ENCODE assay signal across 8 mouse cellular contexts in genomic region chr17:86444578-86445419, GRCm38 (mm10).
A peak's percentile ranks its signal among the peaks of the same experiment; 100 is the strongest.
DNase-seq lines count a peak whose midpoint lies in the region; ATAC-seq and TF ChIP-seq lines count a peak whose summit lies in the region.

No protein-coding gene starts in this region.

- H3K79me2 ChIP-seq in CH12.LX (replicated peaks; ENCODE audit: control insufficient read depth, extremely low read depth, insufficient read depth, poor library complexity, severe bottlenecking), result peaks cover 4% of the 10 kb centered on the region; the same call in 1 of the 2 replicates

- H3K27me3 ChIP-seq in CH12.LX (replicated peaks), result no peaks in the 10 kb centered on the region
- no peaks in the 10 kb centered on the region for H3K27me3 ChIP-seq in forebrain, embryonic 13.5 days
- H3K27me3 ChIP-seq in liver, postnatal 0 days (ENCODE audit: insufficient read depth, low read length), result no peaks in the 10 kb centered on the region
- H3K27me3 ChIP-seq in neural tube, embryonic 14.5 days (ENCODE audit: control insufficient read depth, insufficient read depth, low read length), result no peaks in the 10 kb centered on the region

- H3K27ac ChIP-seq in CH12.LX (ENCODE audit: insufficient read depth, low read depth), result peak overlapping the region; percentile 92
- H3K27ac ChIP-seq in forebrain, embryonic 13.5 days, result no peak overlapping the region
- peak overlapping the region; percentile 70 for H3K27ac ChIP-seq in liver, postnatal 0 days (ENCODE audit: low read depth)
- H3K27ac ChIP-seq in neural tube, embryonic 14.5 days (ENCODE audit: low read depth, low read length), result peak overlapping the region; percentile 44; the same call in 1 of the 2 replicates

- ATAC-seq in forebrain, embryonic 13.5 days, result peak; percentile 89
- peak; percentile 98 for ATAC-seq in liver, postnatal 0 days
- peak; percentile 88 for ATAC-seq in neural tube, embryonic 14.5 days (ENCODE audit: low read depth)

- peak; percentile 64 to 96 for TF ChIP-seq CTCF in CH12.LX (conservative IDR thresholded peaks at IDR 0.05 in 1 of 2, IDR thresholded peaks at IDR 0.05 in 1 of 2; ENCODE audit: low read depth in 2 of 2, low read length in 2 of 2)
- peak; percentile 95 for TF ChIP-seq CTCF in liver, postnatal 0 days (IDR thresholded peaks at IDR 0.05; ENCODE audit: low read depth)

- peak; percentile 98 for DNase-seq in CH12.LX (ENCODE audit: extremely low read depth)
- DNase-seq in c-Kit-positive CD71-positive TER-119-negative erythroid progenitor cells, embryonic 14.5 days (ENCODE audit: low read depth), result peak; percentile 75
- peak; percentile 96 to 98 for DNase-seq in heart, postnatal 10 days
- DNase-seq in large intestine, adult 2 months (ENCODE audit: low read depth, low spot score), result peak; percentile 99
- peak; percentile 91 for DNase-seq in liver, postnatal 0 days
- DNase-seq in testis, postnatal 10 days (ENCODE audit: low spot score), result peak; percentile 95

- H3K36me3 ChIP-seq in CH12.LX (replicated peaks in 1 of 2; ENCODE audit: control insufficient read depth in 1 of 2, insufficient read depth in 1 of 2, low read length in 1 of 2), result peaks cover 0 to 5% of the 10 kb centered on the region in 2 experiments
- no peaks in the 10 kb centered on the region for H3K36me3 ChIP-seq in forebrain, embryonic 13.5 days (ENCODE audit: poor library complexity, severe bottlenecking)
- no peaks in the 10 kb centered on the region for H3K36me3 ChIP-seq in liver, postnatal 0 days (replicated peaks; ENCODE audit: insufficient read depth, low read length)
- H3K36me3 ChIP-seq in neural tube, embryonic 14.5 days (ENCODE audit: control insufficient read depth, insufficient read depth, low read length), result no peaks in the 10 kb centered on the region

- peak overlapping the region in 2 of 3 experiments; percentile 1 to 30 for H3K4me3 ChIP-seq in CH12.LX (replicated peaks in 1 of 3; ENCODE audit: low read depth in 2 of 3, low read length in 2 of 3, poor library complexity in 1 of 3)
- H3K4me3 ChIP-seq in forebrain, embryonic 13.5 days, result no peak overlapping the region
- no peak overlapping the region for H3K4me3 ChIP-seq in liver, postnatal 0 days (ENCODE audit: low read depth, low read length)
- no peak overlapping the region for H3K4me3 ChIP-seq in neural tube, embryonic 14.5 days (ENCODE audit: low read depth, low read length)

- peaks cover 27 to 48% of the 10 kb centered on the region in 2 experiments for H3K4me1 ChIP-seq in CH12.LX (ENCODE audit: control insufficient read depth in 1 of 2, insufficient read depth in 2 of 2)
- peaks cover 10% of the 10 kb centered on the region for H3K4me1 ChIP-seq in forebrain, embryonic 13.5 days
- peaks cover 12% of the 10 kb centered on the region; the same call in 1 of the 2 replicates for H3K4me1 ChIP-seq in liver, postnatal 0 days (ENCODE audit: insufficient read depth)
- peaks cover 9% of the 10 kb centered on the region; the same call in 1 of the 2 replicates for H3K4me1 ChIP-seq in neural tube, embryonic 14.5 days (ENCODE audit: control insufficient read depth, insufficient read depth, low read length)

- 37% methylated on average over 15 of the region's 15 CpGs for WGBS in forebrain, embryonic 13.5 days
- WGBS in large intestine, adult 2 months, result 19% methylated on average over 15 of the region's 15 CpGs
- 35% methylated on average over 15 of the region's 15 CpGs for WGBS in liver, postnatal 0 days (ENCODE audit: insufficient replicate concordance)
- WGBS in neural tube, embryonic 14.5 days, result 34% methylated on average over 15 of the region's 15 CpGs

- in situ Hi-C loops in CH12.LX (cut with MboI; ENCODE audit: low pct_ligation_motif_present, low pct_unique_long_range_greater_than_20kb, low sequenced_read_pairs), result loop anchor here (10.0 to 25.0 kb wide), 2 partner anchors 280 to 557 kb away; partner anchors contain the start of gene Prkce

- peak; percentile 95 for TF ChIP-seq RAD21 in CH12.LX (IDR thresholded peaks at IDR 0.05; ENCODE audit: low read depth, low read length)

- peak; percentile 54 for TF ChIP-seq EP300 in CH12.LX (IDR thresholded peaks at IDR 0.05; ENCODE audit: low read length)
- TF ChIP-seq EP300 in liver, postnatal 0 days (IDR thresholded peaks at IDR 0.05; ENCODE audit: low read depth), result peak; percentile 49; the same call in 1 of the 2 replicates

- peak; percentile 33 for TF ChIP-seq POLR2A in CH12.LX (IDR thresholded peaks at IDR 0.05; ENCODE audit: low read depth, low read length)

- H3K9me3 ChIP-seq in CH12.LX (replicated peaks; ENCODE audit: low read length), result peaks cover 7% of the 10 kb centered on the region
- peaks cover 4% of the 10 kb centered on the region; the same call in 1 of the 2 replicates for H3K9me3 ChIP-seq in forebrain, embryonic 13.5 days (replicated peaks)
- H3K9me3 ChIP-seq in liver, postnatal 0 days (ENCODE audit: low read length), result no peaks in the 10 kb centered on the region
- no peaks in the 10 kb centered on the region; the same call in 1 of the 2 replicates for H3K9me3 ChIP-seq in neural tube, embryonic 14.5 days (ENCODE audit: control insufficient read depth, low read length)

- intact Hi-C loops in heart, postnatal 10 days (cut with DNase I), result loop anchor here (1.0 to 5.0 kb wide), 2 partner anchors 142 to 282 kb away; no protein-coding TSS in a partner anchor

- H3K4me2 ChIP-seq in CH12.LX (ENCODE audit: insufficient read depth, low read depth, poor library complexity, severe bottlenecking), result peak overlapping the region; percentile 60
- H3K4me2 ChIP-seq in forebrain, embryonic 13.5 days, result peak overlapping the region; percentile 39
- peak overlapping the region; percentile 46; the same call in 1 of the 2 replicates for H3K4me2 ChIP-seq in liver, postnatal 0 days (ENCODE audit: low read depth, low read length)
- peak overlapping the region; percentile 12 for H3K4me2 ChIP-seq in neural tube, embryonic 14.5 days (ENCODE audit: low read depth, low read length)

- peak overlapping the region; percentile 26 for H3K9ac ChIP-seq in CH12.LX (ENCODE audit: insufficient read depth, low read depth)
- peak overlapping the region; percentile 41 for H3K9ac ChIP-seq in forebrain, embryonic 13.5 days
- 0 out of 2 replicates have a peak overlapping the region, but pooled peaks have one; percentile 6 for H3K9ac ChIP-seq in liver, postnatal 0 days (replicated peaks)
- H3K9ac ChIP-seq in neural tube, embryonic 14.5 days (replicated peaks; ENCODE audit: low read depth, low read length), result no peak overlapping the region

- dilution Hi-C loops in CH12.LX (cut with MboI; ENCODE audit: extremely low pct_ligation_motif_present, extremely low pct_unique_long_range_greater_than_20kb, low sequenced_read_pairs), result no loop called here

TF ChIP-seq in CH12.LX, 34 proteins besides CTCF, POLR2A, EP300 and RAD21 (continues in another document):
- TF ChIP-seq UBTF (IDR thresholded peaks at IDR 0.05; ENCODE audit: low read depth, low read length), result 0 out of 2 replicates have a peak, but pooled peaks have one; percentile 39
- peak; percentile 82; the same call in 1 of the 2 replicates for TF ChIP-seq IRF4 (IDR thresholded peaks at IDR 0.05; ENCODE audit: low read depth, low read length)
- TF ChIP-seq ELF1 (IDR thresholded peaks at IDR 0.05; ENCODE audit: low read depth, low read length), result peak; percentile 91
- peak; percentile 40; the same call in 1 of the 2 replicates for TF ChIP-seq MAFK (IDR thresholded peaks at IDR 0.05; ENCODE audit: insufficient replicate concordance, low read length)
- no peak for TF ChIP-seq KAT2A (IDR thresholded peaks at IDR 0.05; ENCODE audit: insufficient replicate concordance, low read length)
- no peak; the same call in 1 of the 2 replicates for TF ChIP-seq USF2 (conservative IDR thresholded peaks at IDR 0.05; ENCODE audit: low read depth, low read length)
- TF ChIP-seq CHD2 (IDR thresholded peaks at IDR 0.05; ENCODE audit: low read length), result 0 out of 2 replicates have a peak, but pooled peaks have one; percentile 55
- TF ChIP-seq RCOR1 (conservative IDR thresholded peaks at IDR 0.05; ENCODE audit: low read depth, low read length), result 0 out of 2 replicates have a peak, but pooled peaks have one; percentile 47
- no peak for TF ChIP-seq GABPA (IDR thresholded peaks at IDR 0.05; ENCODE audit: insufficient replicate concordance, low read depth, low read length)
- TF ChIP-seq BHLHE40 (IDR thresholded peaks at IDR 0.05; ENCODE audit: low read depth, low read length), result peak; percentile 61
- TF ChIP-seq ZMIZ1 (IDR thresholded peaks at IDR 0.05; ENCODE audit: low read depth, low read length), result 0 out of 2 replicates have a peak, but pooled peaks have one; percentile 50
- TF ChIP-seq POLR2AphosphoS2 (IDR thresholded peaks at IDR 0.05; ENCODE audit: low read depth, low read length), result no peak
- peak; percentile 94 for TF ChIP-seq SMC3 (IDR thresholded peaks at IDR 0.05; ENCODE audit: low read depth, low read length)
- TF ChIP-seq NELFE (IDR thresholded peaks at IDR 0.05; ENCODE audit: low read depth, low read length), result peak; percentile 55; the same call in 1 of the 2 replicates
- no peak for TF ChIP-seq USF1 (IDR thresholded peaks at IDR 0.05; ENCODE audit: low read depth, low read length)
- TF ChIP-seq MAZ (IDR thresholded peaks at IDR 0.05; ENCODE audit: low read depth, low read length), result no peak; the same call in 1 of the 2 replicates
- no peak for TF ChIP-seq ZKSCAN1 (IDR thresholded peaks at IDR 0.05; ENCODE audit: borderline replicate concordance, low read depth, low read length)
- peak; percentile 66 for TF ChIP-seq MAX (IDR thresholded peaks at IDR 0.05; ENCODE audit: low read length)
- TF ChIP-seq NRF1 (IDR thresholded peaks at IDR 0.05; ENCODE audit: low read depth, low read length), result no peak
- 0 out of 2 replicates have a peak, but pooled peaks have one; percentile 16 for TF ChIP-seq ZNF384 (IDR thresholded peaks at IDR 0.05; ENCODE audit: low read depth, low read length)
- TF ChIP-seq E2F4 (IDR thresholded peaks at IDR 0.05; ENCODE audit: insufficient replicate concordance, low read depth, low read length), result no peak
- TF ChIP-seq JUND (conservative IDR thresholded peaks at IDR 0.05; ENCODE audit: low read depth, low read length), result peak; percentile 40; the same call in 1 of the 2 replicates
- peak; percentile 84; the same call in 1 of the 2 replicates for TF ChIP-seq SIN3A (IDR thresholded peaks at IDR 0.05; ENCODE audit: low read length)
- no peak for TF ChIP-seq CHD1 (IDR thresholded peaks at IDR 0.05; ENCODE audit: low read depth, low read length)
- peak; percentile 44; the same call in 1 of the 2 replicates for TF ChIP-seq TCF12 (IDR thresholded peaks at IDR 0.05; ENCODE audit: low read depth, low read length)
- peak; percentile 29; the same call in 1 of the 2 replicates for TF ChIP-seq MEF2A (IDR thresholded peaks at IDR 0.05; ENCODE audit: borderline replicate concordance, low read depth, low read length)
- TF ChIP-seq PAX5 (IDR thresholded peaks at IDR 0.05; ENCODE audit: low read length), result no peak
- TF ChIP-seq TBP (conservative IDR thresholded peaks at IDR 0.05; ENCODE audit: low read depth, low read length), result peak; percentile 65; the same call in 1 of the 2 replicates
- peak; percentile 73 for TF ChIP-seq MXI1 (IDR thresholded peaks at IDR 0.05; ENCODE audit: low read depth, low read length)

Comparison
In these comparisons a context has a peak if more than half of its experiments do, and no peak if none do; other contexts are left out.
1. H3K4me3 ChIP-seq: peak in CH12.LX (2 of 3); none in forebrain, embryonic 13.5 days (single experiment), liver, postnatal 0 days (single experiment) and neural tube, embryonic 14.5 days (single experiment).
2. Peak in every context shown above with its lines, with median percentiles within 50 percentile points of each other: DNase-seq, H3K4me2 ChIP-seq and ATAC-seq.